Mouse (Mus musculus): ENCODE results near the gene Kcnmb4. TPM values are rescaled to one million over a fixed set of nuclear protein-coding genes. Genes with fewer than 3 reads are reported as not detected.

Gene Kcnmb4
- polyA plus RNA-seq, 1 experiment from 2014 or later: 10.5 TPM

- Histone ChIP-seq H3K27ac (no peak overlapping the region), H3K4me2 (no peak overlapping the region), H3K27me3 (no peaks in the 10 kb centered on the region), H3K9ac (no peak overlapping the region), H3K4me1 (peaks cover 15% of the 10 kb centered on the region), H3K4me3 (no peak overlapping the region), H3K9me3 (no peaks in the 10 kb centered on the region), H3K36me3 (no peaks in the 10 kb centered on the region)
- WGBS: 93% methylated on average over 3 of the region's 3 CpGs
- ATAC-seq (ENCODE audit: insufficient number of reproducible peaks, low FRiP score, low TSS enrichment, low read depth): no peak
Observed at GRCm38 (mm10) chr10:116476559-116476958, 2.9 kb upstream of the Kcnmb4 start.

DNA sequence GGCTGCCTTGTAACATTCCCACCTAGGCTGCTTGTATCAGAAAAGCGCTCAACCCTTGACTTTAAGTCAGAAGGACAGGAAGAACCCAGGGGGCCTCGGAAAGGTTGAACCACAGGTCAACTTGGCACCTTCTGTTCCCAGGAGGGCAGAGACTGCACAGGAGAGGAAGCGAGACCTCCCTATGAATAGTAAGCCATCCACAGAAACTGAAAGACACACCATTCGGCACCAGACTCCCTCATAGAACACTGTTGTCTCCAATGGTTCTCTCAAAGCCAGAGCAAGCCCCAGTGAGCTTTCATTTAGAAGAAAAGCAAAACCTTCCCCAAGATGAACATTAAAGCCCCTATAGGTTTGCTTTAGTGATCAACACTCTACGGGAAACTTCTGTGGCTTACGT lies 2.0 kb upstream of the Kcnmb4 start:
- no peak overlapping the region; the same call in 1 of the 2 replicates for H3K27ac ChIP-seq
- no peak overlapping the region for H3K4me3 ChIP-seq
- H3K4me1 ChIP-seq: peaks cover 15% of the 10 kb centered on the region
- H3K9ac ChIP-seq: no peak overlapping the region
- no peak for ATAC-seq (ENCODE audit: insufficient number of reproducible peaks, low FRiP score, low TSS enrichment, low read depth)
- no peaks in the 10 kb centered on the region for H3K27me3 ChIP-seq
- no peaks in the 10 kb centered on the region for H3K9me3 ChIP-seq
- 67% methylated on average over 6 of the region's 6 CpGs for WGBS
- no peak overlapping the region for H3K4me2 ChIP-seq
- no peaks in the 10 kb centered on the region for H3K36me3 ChIP-seq

- H3K4me2 ChIP-seq: peak overlapping the region; percentile 96
- whole genome bisulfite sequencing: under 1% methylated on average over 73 of the region's 78 CpGs
- H3K9ac ChIP-seq: peak overlapping the region; percentile 66
- ATAC-seq (ENCODE audit: insufficient number of reproducible peaks, low FRiP score, low TSS enrichment, low read depth): peak; percentile 48
- no peaks in the 10 kb centered on the region for H3K36me3 ChIP-seq
- peak overlapping the region; percentile 61 for H3K27ac ChIP-seq
- no peaks in the 10 kb centered on the region for H3K9me3 ChIP-seq
- peak overlapping the region; percentile 68 for H3K4me3 ChIP-seq
- no peaks in the 10 kb centered on the region for H3K27me3 ChIP-seq
- peaks cover 15% of the 10 kb centered on the region for H3K4me1 ChIP-seq
Observed at GRCm38 (mm10) chr10:116473071-116473758, 463 bp downstream of the Kcnmb4 start.

- Histone ChIP-seq H3K4me2 (peak overlapping the region; percentile 96), H3K36me3 (no peaks in the 10 kb centered on the region), H3K9me3 (no peaks in the 10 kb centered on the region), H3K4me1 (peaks cover 15% of the 10 kb centered on the region), H3K4me3 (peak overlapping the region; percentile 68), H3K9ac (peak overlapping the region; percentile 66), H3K27ac (no peak overlapping the region), H3K27me3 (no peaks in the 10 kb centered on the region)
- 8% methylated on average over 5 of the region's 5 CpGs for WGBS
- ATAC-seq (ENCODE audit: insufficient number of reproducible peaks, low FRiP score, low TSS enrichment, low read depth): no peak
Observed at GRCm38 (mm10) chr10:116472579-116472978, 1.1 kb downstream of the Kcnmb4 start.

DNA sequence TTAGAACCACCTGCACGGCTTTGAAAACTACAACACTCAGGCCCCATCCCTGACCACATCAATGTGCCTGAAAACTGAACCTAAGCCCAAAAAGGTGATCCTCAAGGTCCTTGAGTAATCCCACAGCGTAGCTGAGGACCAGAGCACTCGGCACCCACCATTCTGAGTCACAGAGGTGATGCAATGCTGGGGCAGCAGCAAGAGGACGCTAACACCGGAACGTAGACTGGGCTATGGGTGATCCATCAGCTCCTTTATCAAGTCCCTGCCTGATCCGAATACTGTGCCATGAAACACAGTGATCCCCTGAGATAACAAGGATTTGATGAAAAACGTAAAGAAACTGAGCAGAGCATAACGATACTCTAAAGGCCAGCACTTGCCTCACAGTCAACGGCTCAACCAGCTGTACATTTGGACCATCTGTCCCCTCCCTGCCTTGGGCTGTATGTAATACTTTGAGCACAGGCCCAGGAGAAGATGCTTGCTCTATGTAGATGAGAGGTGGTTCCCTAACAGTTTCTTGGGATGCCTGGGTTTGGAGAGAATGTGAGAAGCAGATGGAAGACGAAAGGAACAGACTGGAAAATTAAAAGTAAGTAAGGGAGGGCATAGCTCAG lies 3.3 kb downstream of the Kcnmb4 start:
- no peak for ATAC-seq (ENCODE audit: insufficient number of reproducible peaks, low FRiP score, low TSS enrichment, low read depth)
- H3K9me3 ChIP-seq: no peaks in the 10 kb centered on the region
- no peaks in the 10 kb centered on the region for H3K27me3 ChIP-seq
- no peak overlapping the region for H3K9ac ChIP-seq
- WGBS: 73% methylated on average over 11 of the region's 11 CpGs
- no peaks in the 10 kb centered on the region for H3K36me3 ChIP-seq
- H3K4me3 ChIP-seq: no peak overlapping the region
- H3K4me2 ChIP-seq: no peak overlapping the region
- H3K4me1 ChIP-seq: peaks cover 15% of the 10 kb centered on the region
- no peak overlapping the region for H3K27ac ChIP-seq

DNA sequence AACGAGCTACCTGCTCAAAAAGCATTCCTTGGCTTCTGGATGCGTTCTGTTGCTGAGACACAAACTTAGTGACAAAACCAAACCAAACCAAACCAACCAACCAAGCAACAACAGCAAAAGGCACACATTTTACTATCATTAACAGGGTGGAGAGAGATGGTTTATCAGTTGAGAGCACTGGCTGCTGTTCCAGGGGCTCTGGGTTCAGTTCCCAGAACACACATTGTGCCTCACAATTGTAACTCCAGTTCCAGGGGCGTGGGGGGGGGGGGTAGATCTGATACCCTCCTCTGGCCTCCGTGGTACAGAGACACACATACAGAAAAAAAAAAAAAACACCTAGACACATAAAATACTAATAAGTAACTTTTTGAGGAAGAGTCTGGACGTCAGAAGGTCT lies 5.6 kb downstream of the Kcnmb4 start:
- WGBS: 78% methylated on average over 5 of the region's 5 CpGs

DNA sequence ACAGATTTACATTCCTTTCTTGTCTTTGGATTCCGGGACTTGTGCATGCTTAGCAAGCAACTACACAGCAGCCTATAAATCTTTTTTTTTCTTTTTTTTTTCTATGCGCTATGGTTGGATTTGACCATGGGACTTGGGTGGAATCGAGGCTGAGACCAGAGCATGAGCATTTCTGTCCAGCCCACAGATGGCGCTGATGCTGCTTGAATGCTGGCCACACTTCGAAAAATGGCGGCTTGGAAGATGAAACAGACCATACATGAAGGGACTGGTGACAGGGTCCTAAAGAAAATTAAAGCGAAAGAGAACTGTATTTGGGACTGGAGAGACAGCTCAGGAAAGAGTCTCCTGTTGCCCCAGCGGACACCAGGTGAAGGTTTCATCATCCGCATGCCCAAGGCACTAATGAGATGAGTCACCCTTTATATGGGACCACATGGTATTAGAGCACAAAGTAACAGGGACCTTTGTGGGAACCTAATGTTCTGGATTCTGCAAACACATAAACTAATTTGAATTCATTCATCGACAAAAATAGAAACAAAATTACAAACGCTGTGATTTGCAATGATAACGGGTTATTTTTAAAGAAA lies 9.8 kb downstream of the Kcnmb4 start:
- Histone ChIP-seq H3K4me1 (no peaks in the 10 kb centered on the region), H3K27me3 (no peaks in the 10 kb centered on the region), H3K36me3 (peaks cover 7% of the 10 kb centered on the region; the same call in 1 of the 2 replicates), H3K4me3 (no peak overlapping the region), H3K9ac (no peak overlapping the region), H3K4me2 (no peak overlapping the region), H3K9me3 (no peaks in the 10 kb centered on the region), H3K27ac (no peak overlapping the region)
- 93% methylated on average over 12 of the region's 12 CpGs for WGBS
- ATAC-seq (ENCODE audit: insufficient number of reproducible peaks, low FRiP score, low TSS enrichment, low read depth): no peak

More for the DNA sequence above, 5.6 kb downstream of the Kcnmb4 start:
- Histone ChIP-seq H3K9ac (no peak overlapping the region), H3K27me3 (no peaks in the 10 kb centered on the region), H3K4me2 (no peak overlapping the region), H3K4me1 (peaks cover 11% of the 10 kb centered on the region), H3K36me3 (peaks cover under 1% of the 10 kb centered on the region; the same call in 1 of the 2 replicates), H3K27ac (no peak overlapping the region), H3K9me3 (no peaks in the 10 kb centered on the region), H3K4me3 (no peak overlapping the region)
- no peak for ATAC-seq (ENCODE audit: insufficient number of reproducible peaks, low FRiP score, low TSS enrichment, low read depth)

DNA sequence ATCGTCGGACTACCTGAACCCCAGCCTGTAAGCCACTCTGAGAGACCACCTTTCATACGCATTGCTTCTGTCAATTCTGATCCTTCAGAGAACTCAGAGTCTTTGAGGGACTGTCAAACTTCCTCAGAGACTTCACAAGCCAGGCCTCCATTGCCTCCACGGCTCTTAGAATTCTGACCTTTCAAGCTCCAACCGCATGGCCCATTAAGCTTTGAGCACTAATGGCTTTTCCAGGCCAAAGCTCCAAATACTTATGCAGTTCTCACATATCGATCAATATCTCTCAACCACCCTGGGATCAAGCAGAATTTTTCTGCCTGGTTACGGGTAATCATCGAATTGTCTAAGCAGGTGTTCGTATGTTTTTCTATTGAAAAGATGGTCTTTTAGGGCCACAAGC lies 12.2 kb downstream of the Kcnmb4 start:
- Histone ChIP-seq H3K27me3 (no peaks in the 10 kb centered on the region), H3K4me3 (no peak overlapping the region), H3K4me1 (no peaks in the 10 kb centered on the region), H3K36me3 (peaks cover 7% of the 10 kb centered on the region; the same call in 1 of the 2 replicates), H3K9me3 (no peaks in the 10 kb centered on the region), H3K4me2 (no peak overlapping the region), H3K9ac (no peak overlapping the region), H3K27ac (no peak overlapping the region)
- no peak for ATAC-seq (ENCODE audit: insufficient number of reproducible peaks, low FRiP score, low TSS enrichment, low read depth)
- 85% methylated on average over 9 of the region's 9 CpGs for WGBS

GRCm38 (mm10) chr10:116458786-116459185 lies 14.9 kb downstream of the Kcnmb4 start:
- Histone ChIP-seq H3K4me2 (no peak overlapping the region), H3K4me1 (no peaks in the 10 kb centered on the region), H3K4me3 (no peak overlapping the region), H3K36me3 (peaks cover 7% of the 10 kb centered on the region; the same call in 1 of the 2 replicates), H3K9ac (no peak overlapping the region), H3K9me3 (no peaks in the 10 kb centered on the region), H3K27ac (no peak overlapping the region), H3K27me3 (no peaks in the 10 kb centered on the region)
- no peak for ATAC-seq (ENCODE audit: insufficient number of reproducible peaks, low FRiP score, low TSS enrichment, low read depth)
- WGBS: 88% methylated on average over 9 of the region's 9 CpGs

- H3K4me3 ChIP-seq: no peak overlapping the region
- H3K27me3 ChIP-seq: no peaks in the 10 kb centered on the region
- H3K9ac ChIP-seq: no peak overlapping the region
- 0 out of 2 replicates have a peak, but pooled peaks cover 3% of the 10 kb centered on the region for H3K36me3 ChIP-seq
- 95% methylated on average over 7 of the region's 7 CpGs for whole genome bisulfite sequencing
- ATAC-seq (ENCODE audit: insufficient number of reproducible peaks, low FRiP score, low TSS enrichment, low read depth): no peak
- H3K4me1 ChIP-seq: no peaks in the 10 kb centered on the region; the same call in 1 of the 2 replicates
- H3K27ac ChIP-seq: no peak overlapping the region
- no peaks in the 10 kb centered on the region for H3K9me3 ChIP-seq
- H3K4me2 ChIP-seq: no peak overlapping the region
Observed at GRCm38 (mm10) chr10:116452771-116453170, 20.9 kb downstream of the Kcnmb4 start.

DNA sequence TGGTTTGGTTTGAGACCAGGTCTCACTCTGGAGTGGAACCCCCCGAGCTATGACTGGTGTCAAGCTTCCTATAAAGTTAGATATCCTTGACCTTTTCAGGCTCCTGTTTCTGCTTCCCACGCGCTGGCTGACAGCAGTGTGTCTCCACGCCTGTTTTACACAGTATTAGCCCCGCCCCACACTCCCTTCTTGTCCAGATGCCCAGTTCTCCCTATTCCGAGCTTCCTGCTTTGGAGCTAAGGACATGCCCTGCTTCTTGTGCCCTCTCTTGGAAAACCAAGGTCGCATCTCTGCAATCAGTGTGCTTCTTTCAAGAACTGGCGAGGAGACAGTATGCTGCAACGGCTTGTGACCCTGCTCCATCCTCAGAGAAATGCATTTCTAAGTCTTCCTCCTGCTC lies 23.1 kb downstream of the Kcnmb4 start:
- H3K27me3 ChIP-seq: no peaks in the 10 kb centered on the region
- H3K4me3 ChIP-seq: no peak overlapping the region
- no peak for ATAC-seq (ENCODE audit: insufficient number of reproducible peaks, low FRiP score, low TSS enrichment, low read depth)
- H3K4me2 ChIP-seq: no peak overlapping the region
- no peak overlapping the region for H3K9ac ChIP-seq
- H3K27ac ChIP-seq: no peak overlapping the region
- no peaks in the 10 kb centered on the region for H3K9me3 ChIP-seq
- 56% methylated on average over 9 of the region's 9 CpGs for WGBS
- peaks cover 5% of the 10 kb centered on the region; the same call in 1 of the 2 replicates for H3K4me1 ChIP-seq
- H3K36me3 ChIP-seq: 0 out of 2 replicates have a peak, but pooled peaks cover 3% of the 10 kb centered on the region

DNA sequence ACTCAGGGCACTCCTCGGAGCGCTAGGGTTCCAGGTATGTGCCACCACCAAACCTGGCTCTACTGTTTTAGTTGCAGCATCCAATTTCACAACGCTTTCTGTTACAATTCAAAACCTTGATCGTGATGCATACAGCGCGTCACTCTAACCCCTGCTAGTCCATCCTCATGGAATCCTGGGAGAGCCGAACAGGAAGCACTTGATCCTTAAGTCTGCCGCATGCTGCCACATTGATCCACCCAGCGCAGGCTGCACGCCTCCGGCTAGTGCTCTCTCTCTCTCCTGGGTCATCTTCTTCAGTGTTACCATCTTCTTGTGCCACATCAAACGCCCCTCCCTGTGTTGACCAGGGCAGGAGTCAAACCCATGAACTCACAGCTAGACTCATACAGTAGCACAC lies 25.5 kb downstream of the Kcnmb4 start:
- peaks cover 5% of the 10 kb centered on the region; the same call in 1 of the 2 replicates for H3K4me1 ChIP-seq
- 92% methylated on average over 12 of the region's 12 CpGs for WGBS
- no peak overlapping the region for H3K4me2 ChIP-seq
- peaks cover 14% of the 10 kb centered on the region for H3K36me3 ChIP-seq
- no peak overlapping the region for H3K27ac ChIP-seq
- no peaks in the 10 kb centered on the region for H3K27me3 ChIP-seq
- ATAC-seq (ENCODE audit: insufficient number of reproducible peaks, low FRiP score, low TSS enrichment, low read depth): no peak
- no peak overlapping the region for H3K9ac ChIP-seq
- no peaks in the 10 kb centered on the region for H3K9me3 ChIP-seq
- no peak overlapping the region for H3K4me3 ChIP-seq
